Mouse (Mus musculus) kidney, adult 8-10 months (tissue): Measurements from ENCODE around the gene Scai.
A peak's percentile ranks its signal among the peaks of the same experiment; 100 is the strongest.
"Not testable (repeated sequence)": the region's sequence is repeated elsewhere in the genome, so short reads cannot be mapped to it uniquely, and the experiment has no call there.

Experiments used
- DNase-seq, 2 experiments: peaks; one replicate each; pipeline ENCODE4 v3.0.0; 2022

The Scai gene

GRCm38 (mm10) chr2:39129526-39130326 lies 60.8 kb downstream of the Scai start:
- no peak for DNase-seq

- no peak for DNase-seq
Observed at GRCm38 (mm10) chr2:39124167-39124566, 66.4 kb downstream of the Scai start.

DNA sequence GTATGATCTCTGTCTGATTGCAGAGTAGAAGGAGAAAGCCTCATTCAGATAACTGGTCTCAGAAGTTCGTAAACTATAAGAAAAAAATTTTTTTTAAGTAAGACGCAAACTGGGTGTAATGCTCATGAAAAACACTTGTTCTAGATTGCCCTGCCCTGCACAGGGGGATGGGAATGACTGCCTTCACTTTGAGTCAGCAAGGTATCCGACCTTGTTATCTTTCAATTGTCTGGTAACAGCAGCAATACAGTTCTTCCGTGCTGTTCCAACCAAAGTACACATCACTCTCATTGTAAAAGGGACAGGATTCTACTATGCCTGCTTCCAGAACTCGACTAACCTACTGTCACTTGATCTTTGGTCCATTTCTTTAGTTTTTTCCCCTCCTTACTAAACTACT lies 69.4 kb downstream of the Scai start:
- no peak for DNase-seq

- no peak for DNase-seq
Observed at GRCm38 (mm10) chr2:39116583-39116982, 74.0 kb downstream of the Scai start.

GRCm38 (mm10) chr2:39114093-39114492 lies 76.4 kb downstream of the Scai start:
- DNase-seq, result no peak

DNA sequence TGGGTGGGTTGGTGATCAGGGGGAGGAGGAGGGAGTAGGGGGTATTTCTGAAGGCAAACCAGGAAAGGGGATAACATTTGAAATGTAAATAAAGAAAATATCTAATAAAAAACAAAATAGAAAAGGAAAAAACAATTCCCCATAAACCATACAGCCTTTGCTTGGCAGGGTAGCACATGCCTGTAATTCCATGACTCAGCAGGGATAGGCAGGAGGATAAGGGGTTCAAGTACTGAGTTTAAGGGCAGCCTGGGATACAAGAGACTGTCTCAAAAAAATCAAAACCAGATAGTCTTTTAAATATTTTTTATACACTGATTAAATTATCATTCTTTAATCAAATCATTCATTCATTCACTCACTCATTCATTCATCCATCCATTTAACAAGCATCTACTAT lies 80.0 kb downstream of the Scai start:
- no peak for DNase-seq

DNA sequence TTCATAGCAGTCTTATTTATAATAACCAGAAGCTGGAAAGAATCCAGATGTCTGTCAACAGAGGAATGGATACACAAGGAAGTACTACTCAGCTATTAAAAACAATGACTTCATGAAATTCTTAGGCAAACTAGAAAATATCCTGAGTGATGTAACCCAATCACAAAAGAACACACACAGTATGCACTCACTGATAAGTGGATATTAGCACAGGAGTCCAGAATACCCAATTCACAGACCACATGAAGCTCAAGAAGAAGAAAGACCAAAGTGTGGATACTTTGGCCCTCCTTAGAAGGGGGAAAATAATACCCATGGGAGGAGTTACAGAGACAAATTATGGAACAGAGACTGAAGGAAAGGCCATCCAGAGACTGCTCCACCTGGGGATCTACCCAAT lies 80.8 kb downstream of the Scai start:
- not testable (repeated sequence) for DNase-seq

GRCm38 (mm10) chr2:39099951-39100350 lies 90.6 kb downstream of the Scai start:
- not testable (repeated sequence) for DNase-seq

GRCm38 (mm10) chr2:39097993-39098392 lies 92.5 kb downstream of the Scai start:
- DNase-seq, result peak in 1 of 2 experiments; percentile 3

GRCm38 (mm10) chr2:39091966-39092365 lies 98.6 kb downstream of the Scai start:
- no peak for DNase-seq

DNA sequence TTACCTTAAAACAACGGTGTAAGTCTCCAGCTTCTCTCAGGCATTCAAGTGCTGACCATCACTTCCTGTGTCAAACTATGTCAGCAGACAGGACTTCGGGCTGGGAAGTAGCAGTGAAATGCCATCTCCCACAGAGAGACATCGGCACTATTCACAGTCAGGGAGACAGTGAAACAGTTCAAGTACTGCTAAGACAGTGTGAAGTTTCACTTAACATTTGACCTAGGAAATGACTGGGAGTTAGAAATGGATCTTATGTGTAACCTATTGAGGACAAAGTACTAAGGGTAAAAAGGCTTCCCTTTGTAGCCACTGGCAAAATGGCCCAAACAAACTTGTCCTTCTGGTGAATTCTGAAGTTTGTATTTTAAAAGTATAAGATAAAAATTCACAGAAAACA lies 107.8 kb downstream of the Scai start:
- DNase-seq, result peak; percentile 11 to 41

GRCm38 (mm10) chr2:39070666-39071065 lies 119.9 kb downstream of the Scai start:
- no peak for DNase-seq

DNA sequence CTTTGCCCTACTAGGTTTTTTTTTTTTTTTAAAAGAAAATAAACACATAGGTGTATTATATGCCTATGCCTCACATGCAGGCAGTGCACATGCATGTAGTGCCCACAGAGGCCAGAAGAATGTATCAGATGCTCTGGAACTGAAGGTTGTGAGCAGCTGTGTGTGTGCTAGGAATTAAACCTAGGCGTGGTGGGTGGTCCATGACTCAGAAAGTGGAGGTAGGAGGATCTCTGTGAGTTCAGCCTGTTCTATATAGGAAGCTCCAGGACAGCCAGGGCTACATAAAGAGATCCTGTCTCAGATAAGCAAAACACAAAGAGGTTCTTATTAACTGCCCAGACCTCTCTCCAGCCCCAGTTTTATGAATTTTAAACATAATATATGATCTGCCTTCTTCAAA lies 121.4 kb downstream of the Scai start:
- no peak for DNase-seq

DNA sequence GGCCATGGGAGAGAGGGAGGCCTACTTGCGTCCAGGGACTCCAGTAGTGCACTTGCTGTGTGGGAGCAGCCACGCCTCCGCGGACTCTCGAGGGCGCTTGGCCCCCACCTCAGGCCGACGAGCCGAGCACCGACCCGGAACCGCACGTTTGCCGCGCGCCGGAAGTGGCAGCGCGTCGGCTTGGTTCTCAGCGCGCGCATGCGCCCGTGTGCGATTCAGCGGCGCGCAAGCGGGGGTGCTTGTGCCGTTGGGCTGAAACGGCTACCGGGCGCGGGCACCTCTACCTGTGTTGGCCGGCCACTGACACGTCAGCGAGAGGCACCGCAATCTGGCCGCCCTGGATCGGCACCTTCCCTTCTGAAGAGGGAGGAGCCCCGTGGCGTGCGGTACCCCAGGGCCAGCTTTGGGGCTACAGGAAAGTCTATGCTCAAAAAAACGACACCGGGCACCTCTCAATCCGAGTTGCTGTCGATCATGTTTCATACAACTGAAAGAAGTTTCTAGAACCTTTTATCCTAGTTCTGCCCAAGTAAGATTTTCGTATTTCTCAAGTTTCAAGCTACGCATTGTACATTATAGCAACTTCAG lies 125.0 kb downstream of the Scai start, which contains the start of gene Golga1:
Gene Golga1, minus strand, starts transcription at position 142 of the 588 bp plus-strand sequence.
- DNase-seq, result peak; percentile 92

- DNase-seq, result no peak
Observed at GRCm38 (mm10) chr2:39064687-39065399, 125.7 kb downstream of the Scai start.

DNA sequence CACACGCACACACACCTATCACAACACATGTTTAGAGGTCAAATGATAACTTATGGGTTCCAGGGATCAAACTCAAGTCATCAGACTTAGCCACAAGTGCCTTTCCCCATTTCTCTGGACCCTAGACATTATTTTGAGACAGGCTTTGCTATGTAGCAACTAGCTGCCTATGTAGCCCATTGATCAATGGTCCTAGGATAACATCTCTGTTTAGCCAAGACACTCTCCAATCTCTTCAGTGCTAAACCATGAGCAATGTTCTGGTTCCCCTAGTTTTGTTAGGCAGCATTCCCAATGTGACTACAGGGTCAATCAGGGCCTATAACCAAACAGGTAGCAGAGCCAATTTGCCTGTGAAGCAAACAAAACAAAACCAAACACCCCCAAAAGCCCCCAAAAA lies 142.0 kb downstream of the Scai start:
- no peak for DNase-seq

DNA sequence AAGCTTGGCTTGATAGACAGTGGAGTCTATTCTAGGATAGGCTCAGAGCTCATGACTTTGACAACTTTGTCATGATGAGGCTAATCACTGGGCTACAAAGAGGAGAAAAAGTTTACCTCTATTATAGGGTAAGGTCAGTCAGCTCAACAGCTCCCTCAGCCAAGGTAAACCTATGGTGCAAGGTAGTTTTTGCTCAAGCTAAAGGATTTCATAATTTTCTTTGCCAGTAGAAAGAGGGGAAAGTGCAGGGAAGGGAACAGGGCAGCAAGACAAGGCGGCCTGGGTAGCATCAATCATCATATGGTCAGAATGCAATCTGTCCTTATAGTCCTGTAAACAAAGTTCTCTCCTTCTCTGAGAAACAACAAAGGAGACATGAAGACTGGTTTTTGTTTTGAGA lies 150.3 kb downstream of the Scai start:
- no peak for DNase-seq

GRCm38 (mm10) chr2:39031611-39032010 lies 158.9 kb downstream of the Scai start:
- DNase-seq, result no peak

- DNase-seq, result no peak
Observed at GRCm38 (mm10) chr2:39020004-39020403, 170.5 kb downstream of the Scai start.

- no peak for DNase-seq
Observed at GRCm38 (mm10) chr2:39016581-39016980, 174.0 kb downstream of the Scai start.
